ENCODE assay signal across 10 mouse cellular contexts in genomic region chr7:27162780-27163449, GRCm38 (mm10). TPM values are rescaled to one million over a fixed set of nuclear protein-coding genes. Genes with fewer than 3 reads are reported as not detected.
DNase-seq lines count a peak whose midpoint lies in the region; ATAC-seq lines count a peak whose summit lies in the region.
"Had no signal": no experiment of that assay in that cellular context is flagged by ENCODE, and none has a peak within 500 bp of the region (broad histone marks: within the 10 kb centered on the region; RNA-seq: fewer than 3 reads in every experiment).

No protein-coding gene starts in this region.

- peak overlapping the region; percentile 53; the same call in 1 of the 2 replicates for H3K9ac ChIP-seq in heart, embryonic 12.5 days
- H3K9ac ChIP-seq in liver, embryonic 13.5 days = peak overlapping the region; percentile 8; the same call in 1 of the 2 replicates

- ATAC-seq in heart, embryonic 12.5 days (ENCODE audit: insufficient number of reproducible peaks, low FRiP score) = no peak
- no peak for ATAC-seq in liver, embryonic 13.5 days (ENCODE audit: low read depth)

- WGBS in heart, embryonic 12.5 days = 75% methylated on average over 5 of the region's 5 CpGs
- 81% methylated on average over 5 of the region's 5 CpGs for WGBS in liver, embryonic 13.5 days (ENCODE audit: insufficient replicate concordance)

- H3K27me3 ChIP-seq in heart, embryonic 12.5 days (replicated peaks) = no peaks in the 10 kb centered on the region
- no peaks in the 10 kb centered on the region for H3K27me3 ChIP-seq in liver, embryonic 13.5 days

- H3K9me3 ChIP-seq in heart, embryonic 12.5 days (replicated peaks) = no peaks in the 10 kb centered on the region
- H3K9me3 ChIP-seq in liver, embryonic 13.5 days (replicated peaks) = no peaks in the 10 kb centered on the region

- peaks cover 66% of the 10 kb centered on the region for H3K4me1 ChIP-seq in heart, embryonic 12.5 days (replicated peaks)
- H3K4me1 ChIP-seq in liver, embryonic 13.5 days (replicated peaks) = peaks cover 68% of the 10 kb centered on the region

- intact Hi-C loops in heart, postnatal 10 days (cut with DNase I) = loop anchor here (5.0 to 10.0 kb wide), 2 partner anchors 169 to 312 kb away; partner anchors contain the start of gene Sertad3

- H3K27ac ChIP-seq in heart, embryonic 12.5 days (ENCODE audit: poor library complexity, severe bottlenecking) = no peak overlapping the region
- no peak overlapping the region for H3K27ac ChIP-seq in liver, embryonic 13.5 days

- H3K4me2 ChIP-seq in heart, embryonic 12.5 days = peak overlapping the region; percentile 84
- H3K4me2 ChIP-seq in liver, embryonic 13.5 days = peak overlapping the region; percentile 19; the same call in 1 of the 2 replicates

- no peak for DNase-seq in heart, postnatal 10 days
- peak; percentile 37 for DNase-seq in testis, postnatal 10 days (ENCODE audit: low spot score)
- DNase-seq in testis, postnatal 14 days (ENCODE audit: low spot score) = no peak
- DNase-seq in liver, embryonic 13.5 days = no peak
- no peak for DNase-seq in thymus, postnatal 14 days
- no peak for DNase-seq in adrenal gland, postnatal 10 days
- DNase-seq in lung, postnatal 36 days = no peak
- DNase-seq: layer of hippocampus, adult 9-11 months; thymus, adult 18-20 months had no signal

- peaks cover 68% of the 10 kb centered on the region for H3K36me3 ChIP-seq in heart, embryonic 12.5 days
- peaks cover 55% of the 10 kb centered on the region for H3K36me3 ChIP-seq in liver, embryonic 13.5 days

- H3K4me3 ChIP-seq in heart, embryonic 12.5 days = peak overlapping the region; percentile 19
- 0 out of 2 replicates have a peak overlapping the region, but pooled peaks have one; percentile 4 for H3K4me3 ChIP-seq in liver, embryonic 13.5 days (replicated peaks)

RNA-seq across cellular contexts. Expression of gene Egln2, which starts 3.7 kb away (rescaled TPM):
- 56.5 and 57.4 TPM in 2 replicates for polyA plus RNA-seq in heart, embryonic 12.5 days (2016; fragmentation: Nextera tagmentation; extraction: Ambion mirVana)
- 10 to 100 TPM; 57.9 to 59.4 TPM for total RNA-seq in heart, postnatal 10 days (2021)
- 27.6 and 28.7 TPM in 2 replicates for polyA plus RNA-seq in liver, embryonic 13.5 days (2015; fragmentation: Nextera tagmentation; extraction: Ambion mirVana)
- total RNA-seq in adrenal gland, postnatal 10 days (2021) = 10 to 100 TPM; 88.9 to 90.2 TPM

RNA-seq across cellular contexts. Expression of gene Cyp2t4, which starts 9.4 kb away (rescaled TPM):
- polyA plus RNA-seq in heart, embryonic 12.5 days (2016; fragmentation: Nextera tagmentation; extraction: Ambion mirVana) = not detected in 2 replicates
- not detected for total RNA-seq in heart, postnatal 10 days (2021)
- polyA plus RNA-seq in liver, embryonic 13.5 days (2015; fragmentation: Nextera tagmentation; extraction: Ambion mirVana) = 0.06 TPM in 1 of 2 replicates, not detected in the other
- not detected for total RNA-seq in adrenal gland, postnatal 10 days (2021)

RNA-seq across cellular contexts. Expression of gene Rab4b, which starts 15.8 kb away (rescaled TPM):
- 51.2 and 53.5 TPM in 2 replicates for polyA plus RNA-seq in heart, embryonic 12.5 days (2016; fragmentation: Nextera tagmentation; extraction: Ambion mirVana)
- total RNA-seq in heart, postnatal 10 days (2021) = 10 to 100 TPM; 21.9 to 22.8 TPM
- 28.5 and 28.6 TPM in 2 replicates for polyA plus RNA-seq in liver, embryonic 13.5 days (2015; fragmentation: Nextera tagmentation; extraction: Ambion mirVana)
- 10 to 100 TPM; 36.1 to 42.0 TPM for total RNA-seq in adrenal gland, postnatal 10 days (2021)

RNA-seq across cellular contexts. Expression of gene Gm21983, which starts 18.0 kb away (rescaled TPM):
- polyA plus RNA-seq in heart, embryonic 12.5 days (2016; fragmentation: Nextera tagmentation; extraction: Ambion mirVana) = 0.34 and 0.64 TPM in 2 replicates
- under 1 TPM in 1 of 2 experiments, not detected in 1; 0.31 TPM for total RNA-seq in heart, postnatal 10 days (2021)
- polyA plus RNA-seq in liver, embryonic 13.5 days (2015; fragmentation: Nextera tagmentation; extraction: Ambion mirVana) = 0.46 TPM in 1 of 2 replicates, not detected in the other
- total RNA-seq in adrenal gland, postnatal 10 days (2021) = not detected

RNA-seq across cellular contexts. Expression of gene Mia, which starts 18.0 kb away (rescaled TPM):
- 0.92 TPM in 1 of 2 replicates, not detected in the other for polyA plus RNA-seq in heart, embryonic 12.5 days (2016; fragmentation: Nextera tagmentation; extraction: Ambion mirVana)
- total RNA-seq in heart, postnatal 10 days (2021) = not detected
- polyA plus RNA-seq in liver, embryonic 13.5 days (2015; fragmentation: Nextera tagmentation; extraction: Ambion mirVana) = 0.85 TPM in 1 of 2 replicates, not detected in the other
- total RNA-seq in adrenal gland, postnatal 10 days (2021) = under 1 TPM in 1 of 2 experiments, not detected in 1; 0.69 TPM
